Mouse (Mus musculus): ENCODE results near the gene Elmo2. TPM values are rescaled to one million over a fixed set of nuclear protein-coding genes. Genes with fewer than 3 reads are reported as not detected.

Gene Elmo2
- polyA plus RNA-seq, 1 experiment from 2014 or later: 77.3 TPM

DNA sequence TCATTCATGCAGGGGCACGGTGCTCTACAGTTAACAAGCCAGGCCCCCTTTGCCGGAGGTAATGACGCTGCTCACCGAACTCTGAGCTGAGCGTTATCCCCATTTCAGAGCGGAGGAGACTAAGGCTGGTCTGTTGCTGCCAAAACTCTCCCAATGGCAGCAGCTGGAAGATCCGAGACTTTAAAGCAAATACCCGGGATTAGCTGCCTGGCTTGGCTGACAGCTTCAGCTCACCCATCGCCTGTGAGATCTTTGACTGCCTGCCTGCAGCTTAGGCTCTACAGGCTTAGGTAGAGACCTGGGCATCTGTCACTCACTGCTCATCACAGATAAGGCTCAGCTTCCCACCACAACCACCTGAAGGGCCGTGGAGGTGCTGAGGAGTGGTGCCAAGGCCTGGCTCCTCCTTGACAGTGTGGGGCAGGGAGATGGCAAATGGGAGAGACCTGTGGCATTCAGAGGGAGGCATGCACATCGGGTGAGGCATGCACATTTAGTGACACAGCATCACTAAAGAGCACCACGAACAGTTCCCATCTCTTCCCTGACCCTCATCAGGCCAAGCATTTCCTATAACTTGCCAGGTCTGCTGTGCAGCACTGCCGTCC lies 15.4 kb downstream of the Elmo2 start:
- H3K27me3 ChIP-seq: no peaks in the 10 kb centered on the region
- peaks cover 1% of the 10 kb centered on the region; the same call in 1 of the 2 replicates for H3K4me1 ChIP-seq
- no peak overlapping the region for H3K27ac ChIP-seq
- peaks cover 82% of the 10 kb centered on the region for H3K36me3 ChIP-seq
- no peak overlapping the region for H3K4me2 ChIP-seq
- no peak overlapping the region for H3K9ac ChIP-seq
- H3K9me3 ChIP-seq: no peaks in the 10 kb centered on the region
- no peak overlapping the region for H3K4me3 ChIP-seq
- ATAC-seq (ENCODE audit: borderline replicate concordance, extremely low read depth, low FRiP score, low TSS enrichment): no peak
- WGBS: 76% methylated on average over 13 of the region's 13 CpGs

DNA sequence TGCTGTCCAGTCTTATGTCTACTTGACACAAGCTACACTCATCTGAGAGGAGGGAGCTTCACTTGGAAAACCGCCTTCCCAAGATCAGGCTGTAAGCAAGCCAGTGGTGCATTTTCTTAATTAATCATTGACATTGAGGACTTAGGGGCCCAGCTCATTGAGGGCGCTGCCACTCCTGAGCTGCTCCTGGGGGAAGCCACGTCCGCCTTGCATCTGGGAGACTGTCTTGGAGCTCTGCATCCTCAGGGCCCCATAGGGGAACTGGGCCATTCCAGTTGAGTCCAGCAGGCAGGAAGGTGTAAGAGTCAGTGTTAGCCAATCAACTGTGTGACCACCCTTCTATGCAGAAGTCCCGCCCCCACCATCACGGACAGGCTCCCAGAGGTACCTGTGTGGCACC lies 18.5 kb downstream of the Elmo2 start:
- Histone ChIP-seq H3K27ac (no peak overlapping the region), H3K4me2 (no peak overlapping the region), H3K36me3 (peaks cover 73% of the 10 kb centered on the region), H3K9ac (no peak overlapping the region), H3K27me3 (no peaks in the 10 kb centered on the region), H3K4me1 (peaks cover 6% of the 10 kb centered on the region; the same call in 1 of the 2 replicates), H3K9me3 (no peaks in the 10 kb centered on the region), H3K4me3 (no peak overlapping the region)
- ATAC-seq (ENCODE audit: borderline replicate concordance, extremely low read depth, low FRiP score, low TSS enrichment): no peak
- 83% methylated on average over 6 of the region's 6 CpGs for WGBS

- no peak overlapping the region for H3K4me3 ChIP-seq
- H3K27ac ChIP-seq: no peak overlapping the region
- H3K4me1 ChIP-seq: peaks cover 6% of the 10 kb centered on the region; the same call in 1 of the 2 replicates
- H3K9me3 ChIP-seq: no peaks in the 10 kb centered on the region
- H3K9ac ChIP-seq: no peak overlapping the region
- no peaks in the 10 kb centered on the region for H3K27me3 ChIP-seq
- peaks cover 68% of the 10 kb centered on the region for H3K36me3 ChIP-seq
- H3K4me2 ChIP-seq: no peak overlapping the region
- 68% methylated on average over 8 of the region's 8 CpGs for WGBS
- ATAC-seq (ENCODE audit: borderline replicate concordance, extremely low read depth, low FRiP score, low TSS enrichment): no peak
These were observed 20.8 kb downstream of the Elmo2 start for GRCm38 (mm10) chr2:165305438-165305837.

GRCm38 (mm10) chr2:165304819-165305218 lies 21.5 kb downstream of the Elmo2 start:
- H3K27ac ChIP-seq: no peak overlapping the region
- WGBS: 73% methylated on average over 19 of the region's 19 CpGs
- no peaks in the 10 kb centered on the region for H3K27me3 ChIP-seq
- H3K4me3 ChIP-seq: no peak overlapping the region
- H3K9ac ChIP-seq: no peak overlapping the region
- ATAC-seq (ENCODE audit: borderline replicate concordance, extremely low read depth, low FRiP score, low TSS enrichment): no peak
- H3K4me1 ChIP-seq: peaks cover 6% of the 10 kb centered on the region; the same call in 1 of the 2 replicates
- H3K4me2 ChIP-seq: no peak overlapping the region
- peaks cover 63% of the 10 kb centered on the region for H3K36me3 ChIP-seq
- H3K9me3 ChIP-seq: no peaks in the 10 kb centered on the region

GRCm38 (mm10) chr2:165303354-165304012 lies 22.8 kb downstream of the Elmo2 start:
- peaks cover 60% of the 10 kb centered on the region for H3K36me3 ChIP-seq
- H3K4me3 ChIP-seq: no peak overlapping the region
- no peak overlapping the region for H3K4me2 ChIP-seq
- no peak overlapping the region for H3K27ac ChIP-seq
- H3K27me3 ChIP-seq: no peaks in the 10 kb centered on the region
- H3K9me3 ChIP-seq: no peaks in the 10 kb centered on the region
- no peak overlapping the region for H3K9ac ChIP-seq
- 86% methylated on average over 6 of the region's 6 CpGs for WGBS
- H3K4me1 ChIP-seq: peaks cover 6% of the 10 kb centered on the region; the same call in 1 of the 2 replicates
- ATAC-seq (ENCODE audit: borderline replicate concordance, extremely low read depth, low FRiP score, low TSS enrichment): no peak

GRCm38 (mm10) chr2:165301409-165301808 lies 24.9 kb downstream of the Elmo2 start:
- Histone ChIP-seq H3K4me3 (no peak overlapping the region), H3K27ac (no peak overlapping the region), H3K4me1 (peaks cover 6% of the 10 kb centered on the region; the same call in 1 of the 2 replicates), H3K9me3 (no peaks in the 10 kb centered on the region), H3K4me2 (no peak overlapping the region), H3K36me3 (peaks cover 62% of the 10 kb centered on the region), H3K27me3 (no peaks in the 10 kb centered on the region), H3K9ac (no peak overlapping the region)
- ATAC-seq (ENCODE audit: borderline replicate concordance, extremely low read depth, low FRiP score, low TSS enrichment): no peak
- WGBS: 61% methylated on average over 3 of the region's 3 CpGs

DNA sequence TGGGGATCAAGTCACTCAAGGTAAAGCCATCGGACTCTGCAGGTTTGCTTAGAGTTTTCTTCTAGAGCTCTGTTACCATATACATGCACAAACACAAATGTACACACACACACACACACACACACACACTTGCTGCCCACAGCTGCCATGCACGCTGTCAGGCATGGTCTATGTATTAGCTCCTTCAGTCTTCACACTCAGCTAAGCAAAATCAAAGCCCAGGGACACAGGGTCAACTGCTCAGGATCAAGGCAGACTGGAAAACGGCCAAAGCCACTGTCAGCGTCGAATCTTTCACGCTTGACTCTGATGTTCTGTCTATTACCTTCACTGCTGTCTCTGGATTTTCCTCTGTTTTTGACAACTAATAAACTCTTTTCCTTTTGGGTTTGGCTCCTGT lies 25.4 kb downstream of the Elmo2 start:
- whole genome bisulfite sequencing: 82% methylated on average over 6 of the region's 6 CpGs
- Histone ChIP-seq H3K27me3 (no peaks in the 10 kb centered on the region), H3K36me3 (peaks cover 64% of the 10 kb centered on the region), H3K4me2 (no peak overlapping the region), H3K4me1 (peaks cover 4% of the 10 kb centered on the region; the same call in 1 of the 2 replicates), H3K27ac (no peak overlapping the region), H3K9ac (no peak overlapping the region), H3K4me3 (no peak overlapping the region), H3K9me3 (no peaks in the 10 kb centered on the region)
- ATAC-seq (ENCODE audit: borderline replicate concordance, extremely low read depth, low FRiP score, low TSS enrichment): no peak

- no peak overlapping the region for H3K4me3 ChIP-seq
- H3K9me3 ChIP-seq: no peaks in the 10 kb centered on the region
- no peaks in the 10 kb centered on the region for H3K27me3 ChIP-seq
- 0 out of 2 replicates have a peak, but pooled peaks cover 2% of the 10 kb centered on the region for H3K4me1 ChIP-seq
- H3K9ac ChIP-seq: no peak overlapping the region
- no peak overlapping the region for H3K4me2 ChIP-seq
- peaks cover 68% of the 10 kb centered on the region for H3K36me3 ChIP-seq
- no peak overlapping the region for H3K27ac ChIP-seq
- ATAC-seq (ENCODE audit: borderline replicate concordance, extremely low read depth, low FRiP score, low TSS enrichment): no peak
- 73% methylated on average over 8 of the region's 8 CpGs for WGBS
These were observed 25.9 kb downstream of the Elmo2 start for GRCm38 (mm10) chr2:165300424-165300823.

- peaks cover 66% of the 10 kb centered on the region for H3K36me3 ChIP-seq
- no peak overlapping the region for H3K9ac ChIP-seq
- ATAC-seq (ENCODE audit: borderline replicate concordance, extremely low read depth, low FRiP score, low TSS enrichment): no peak
- no peak overlapping the region for H3K4me3 ChIP-seq
- no peaks in the 10 kb centered on the region for H3K4me1 ChIP-seq
- H3K9me3 ChIP-seq: no peaks in the 10 kb centered on the region
- no peaks in the 10 kb centered on the region for H3K27me3 ChIP-seq
- no peak overlapping the region for H3K27ac ChIP-seq
- no peak overlapping the region for H3K4me2 ChIP-seq
- 85% methylated on average over 11 of the region's 11 CpGs for whole genome bisulfite sequencing
These were observed 28.9 kb downstream of the Elmo2 start for GRCm38 (mm10) chr2:165297429-165297828.

- 84% methylated on average over 18 of the region's 18 CpGs for WGBS
- no peak for ATAC-seq (ENCODE audit: borderline replicate concordance, extremely low read depth, low FRiP score, low TSS enrichment)
- H3K36me3 ChIP-seq: peaks cover 67% of the 10 kb centered on the region
These were observed 29.7 kb downstream of the Elmo2 start for GRCm38 (mm10) chr2:165296571-165296970.

DNA sequence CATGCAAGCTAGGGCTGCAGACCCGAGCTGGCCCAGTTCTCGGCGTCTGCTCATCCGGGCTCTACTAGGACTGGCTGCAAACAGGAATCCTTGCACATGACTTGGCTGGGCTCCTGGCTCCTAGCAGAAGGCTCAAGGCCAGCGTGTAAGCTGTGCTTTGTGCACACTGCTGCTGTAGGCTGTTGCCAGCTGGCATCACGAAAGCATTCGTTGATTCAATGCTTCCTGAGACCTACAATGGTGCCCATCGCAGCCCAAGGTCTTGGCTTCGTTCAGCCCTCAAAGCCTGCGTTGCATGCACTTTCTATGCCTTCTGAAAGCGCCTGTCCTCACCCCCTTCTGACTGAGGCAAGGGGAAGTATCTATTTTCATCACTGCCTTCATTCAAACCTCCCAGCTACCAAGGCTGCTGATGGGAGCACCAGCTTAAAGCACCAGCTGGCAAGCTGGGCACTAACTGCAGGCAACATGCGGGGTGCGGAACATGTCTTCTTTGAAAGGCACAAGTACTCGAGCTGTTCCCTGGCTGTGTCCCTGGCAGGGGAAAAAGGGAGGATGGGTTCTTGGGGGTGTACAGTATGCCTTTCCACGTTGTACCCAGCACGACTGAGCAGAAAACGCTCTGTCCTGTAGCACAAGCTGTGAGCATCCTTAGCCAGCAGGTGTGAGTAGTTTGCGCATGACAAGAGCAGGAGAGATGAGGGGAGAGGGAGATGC lies 37.8 kb downstream of the Elmo2 start:
- Histone ChIP-seq H3K4me1 (peaks cover 26% of the 10 kb centered on the region), H3K9me3 (no peaks in the 10 kb centered on the region), H3K9ac (peak overlapping the region; percentile 38), H3K27ac (peak overlapping the region; percentile 82), H3K27me3 (no peaks in the 10 kb centered on the region), H3K4me3 (peak overlapping the region; percentile 79), H3K4me2 (peak overlapping the region; percentile 89), H3K36me3 (peaks cover 39% of the 10 kb centered on the region)
- peak; percentile 77 for ATAC-seq (ENCODE audit: borderline replicate concordance, extremely low read depth, low FRiP score, low TSS enrichment)
- WGBS: 47% methylated on average over 18 of the region's 18 CpGs

More at GRCm38 (mm10) chr2:165296571-165296970, 29.7 kb downstream of the Elmo2 start:
- Histone ChIP-seq H3K4me3 (no peak overlapping the region), H3K27me3 (no peaks in the 10 kb centered on the region), H3K27ac (no peak overlapping the region), H3K4me1 (no peaks in the 10 kb centered on the region), H3K4me2 (no peak overlapping the region), H3K9ac (no peak overlapping the region), H3K9me3 (no peaks in the 10 kb centered on the region)
